Mouse (Mus musculus): Measurements from ENCODE around the gene Cth. TPM values are rescaled to one million over a fixed set of nuclear protein-coding genes. Genes with fewer than 3 reads are reported as not detected.

Gene Cth
- polyA plus RNA-seq, 1 experiment from 2014 or later = 10.5 TPM

DNA sequence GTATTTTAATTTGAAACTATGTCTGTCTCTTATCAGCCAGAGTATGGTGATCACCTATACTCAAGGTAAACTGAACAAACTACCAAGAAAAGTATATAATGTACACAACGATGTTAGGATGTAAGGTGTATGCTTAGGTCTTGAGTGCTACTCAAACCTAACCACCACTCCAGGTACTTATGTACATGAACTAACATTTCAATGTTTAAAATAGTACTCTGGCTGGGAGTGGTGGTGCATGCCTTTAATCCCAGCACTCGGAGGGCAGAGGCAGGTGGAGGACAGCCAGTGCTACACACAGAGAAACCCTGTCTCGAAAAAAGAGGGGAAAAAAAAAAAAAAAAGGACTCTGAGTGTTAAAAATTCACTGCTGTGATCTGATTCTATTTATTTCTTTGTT is 16.7 kb downstream of the Cth start:
- H3K9me3 ChIP-seq = no peaks in the 10 kb centered on the region
- H3K4me3 ChIP-seq = no peak overlapping the region
- peak; percentile 67; the same call in 1 of the 2 replicates for ATAC-seq (ENCODE audit: borderline replicate concordance, extremely low read depth, low FRiP score, low TSS enrichment)
- H3K4me2 ChIP-seq = no peak overlapping the region
- no peaks in the 10 kb centered on the region for H3K4me1 ChIP-seq
- no peaks in the 10 kb centered on the region; the same call in 1 of the 2 replicates for H3K27me3 ChIP-seq
- H3K9ac ChIP-seq = no peak overlapping the region
- WGBS = 63% methylated on average over 3 of the region's 3 CpGs
- H3K36me3 ChIP-seq = no peaks in the 10 kb centered on the region
- H3K27ac ChIP-seq = no peak overlapping the region

DNA sequence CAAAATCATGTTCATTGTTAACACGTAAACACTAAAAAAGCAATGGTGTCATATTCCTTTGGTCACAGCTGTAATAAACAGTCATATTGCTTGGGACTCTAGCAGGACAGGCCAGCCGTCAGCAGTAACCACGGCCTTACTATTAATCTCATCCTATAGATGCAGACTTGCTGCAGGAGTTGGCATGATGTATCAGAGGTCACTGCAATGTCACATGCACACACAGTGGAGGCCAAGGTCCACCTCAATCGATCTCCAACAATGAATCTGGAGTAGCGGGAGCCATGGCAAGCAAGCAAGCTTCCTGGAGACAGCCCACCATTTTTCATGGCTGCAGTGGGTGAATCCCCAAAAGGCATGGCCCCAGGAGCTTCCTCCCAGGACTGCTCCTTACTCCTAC is 23.2 kb downstream of the Cth start:
- Histone ChIP-seq H3K4me2 (no peak overlapping the region), H3K4me3 (no peak overlapping the region), H3K9ac (no peak overlapping the region), H3K27me3 (no peaks in the 10 kb centered on the region), H3K9me3 (no peaks in the 10 kb centered on the region), H3K27ac (no peak overlapping the region), H3K4me1 (no peaks in the 10 kb centered on the region), H3K36me3 (no peaks in the 10 kb centered on the region)
- WGBS = 67% methylated on average over 5 of the region's 5 CpGs
- ATAC-seq (ENCODE audit: borderline replicate concordance, extremely low read depth, low FRiP score, low TSS enrichment) = no peak

DNA sequence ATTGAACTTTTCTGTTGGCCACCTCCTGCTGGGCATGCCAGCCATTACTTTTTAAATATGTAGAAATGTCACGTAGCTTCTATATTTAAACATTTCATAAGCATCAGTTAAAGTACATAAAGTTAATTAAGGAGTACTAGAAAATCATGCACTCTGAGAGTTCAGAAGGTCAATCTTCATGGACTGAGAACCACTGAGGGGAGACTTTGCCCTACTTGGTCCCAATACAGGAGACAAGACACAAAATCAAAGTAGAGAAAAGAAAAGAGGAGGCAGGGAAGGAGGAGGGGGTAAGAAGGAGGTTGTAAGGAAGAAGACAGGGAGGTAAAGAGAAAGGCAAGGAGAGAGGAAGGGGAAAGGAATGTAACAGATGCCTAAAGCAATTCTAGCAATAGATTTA is 24.9 kb downstream of the Cth start:
- H3K9me3 ChIP-seq = no peaks in the 10 kb centered on the region
- H3K4me1 ChIP-seq = no peaks in the 10 kb centered on the region
- no peaks in the 10 kb centered on the region for H3K27me3 ChIP-seq
- ATAC-seq (ENCODE audit: borderline replicate concordance, extremely low read depth, low FRiP score, low TSS enrichment) = no peak
- 83% methylated on average over 1 of the region's 1 CpGs for WGBS
- H3K27ac ChIP-seq = no peak overlapping the region
- H3K36me3 ChIP-seq = no peaks in the 10 kb centered on the region
- H3K9ac ChIP-seq = no peak overlapping the region
- no peak overlapping the region for H3K4me2 ChIP-seq
- no peak overlapping the region for H3K4me3 ChIP-seq

DNA sequence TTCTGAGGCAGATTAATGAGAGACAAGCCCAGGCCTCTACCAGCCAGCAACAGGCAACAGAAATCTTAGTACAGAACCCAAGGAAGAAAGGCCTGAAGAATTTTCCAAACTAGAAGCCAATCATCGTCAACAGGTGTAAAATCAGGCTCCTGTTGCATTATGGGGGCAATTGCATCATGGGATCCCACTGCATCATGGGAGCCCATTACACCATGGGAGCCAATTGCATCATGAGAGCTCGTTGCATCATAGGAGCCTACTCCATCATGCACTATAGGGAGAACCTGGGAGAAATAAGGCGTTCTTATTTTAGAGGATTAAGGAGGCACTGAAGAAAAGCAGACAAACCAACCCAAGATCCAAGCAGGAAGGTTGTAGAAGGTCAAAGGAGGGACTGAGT is 27.2 kb downstream of the Cth start:
- H3K4me1 ChIP-seq = no peaks in the 10 kb centered on the region
- no peaks in the 10 kb centered on the region for H3K36me3 ChIP-seq

DNA sequence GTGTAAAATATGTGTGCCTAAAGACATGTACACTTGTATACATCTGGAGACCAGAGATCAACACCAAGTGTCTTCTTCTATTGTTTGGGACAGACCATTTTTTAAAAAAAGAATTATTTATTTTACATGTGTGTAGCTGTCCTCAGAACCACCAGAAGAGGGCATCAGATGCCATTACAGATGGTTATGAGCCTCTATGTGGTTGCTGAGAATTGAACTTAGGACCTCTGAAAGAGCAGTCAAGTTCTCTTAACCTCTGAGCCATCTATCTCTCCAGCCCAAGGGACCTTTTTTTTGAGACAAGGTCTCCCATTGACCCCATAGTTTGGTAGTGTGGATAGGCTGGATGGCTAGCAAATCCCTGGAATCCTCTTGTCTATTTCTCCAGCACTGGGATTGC is 33.1 kb downstream of the Cth start:
- no peaks in the 10 kb centered on the region for H3K9me3 ChIP-seq
- no peak overlapping the region for H3K9ac ChIP-seq
- no peaks in the 10 kb centered on the region for H3K4me1 ChIP-seq
- no peaks in the 10 kb centered on the region for H3K36me3 ChIP-seq
- H3K4me2 ChIP-seq = no peak overlapping the region
- no peak for ATAC-seq (ENCODE audit: borderline replicate concordance, extremely low read depth, low FRiP score, low TSS enrichment)
- no peak overlapping the region for H3K4me3 ChIP-seq
- H3K27ac ChIP-seq = no peak overlapping the region
- no peaks in the 10 kb centered on the region for H3K27me3 ChIP-seq

More for the DNA sequence above, 27.2 kb downstream of the Cth start:
- no peak for ATAC-seq (ENCODE audit: borderline replicate concordance, extremely low read depth, low FRiP score, low TSS enrichment)
- Histone ChIP-seq H3K9me3 (no peaks in the 10 kb centered on the region), H3K4me3 (no peak overlapping the region), H3K4me2 (no peak overlapping the region), H3K27ac (no peak overlapping the region), H3K27me3 (no peaks in the 10 kb centered on the region), H3K9ac (no peak overlapping the region)
- WGBS = 90% methylated on average over 3 of the region's 3 CpGs

DNA sequence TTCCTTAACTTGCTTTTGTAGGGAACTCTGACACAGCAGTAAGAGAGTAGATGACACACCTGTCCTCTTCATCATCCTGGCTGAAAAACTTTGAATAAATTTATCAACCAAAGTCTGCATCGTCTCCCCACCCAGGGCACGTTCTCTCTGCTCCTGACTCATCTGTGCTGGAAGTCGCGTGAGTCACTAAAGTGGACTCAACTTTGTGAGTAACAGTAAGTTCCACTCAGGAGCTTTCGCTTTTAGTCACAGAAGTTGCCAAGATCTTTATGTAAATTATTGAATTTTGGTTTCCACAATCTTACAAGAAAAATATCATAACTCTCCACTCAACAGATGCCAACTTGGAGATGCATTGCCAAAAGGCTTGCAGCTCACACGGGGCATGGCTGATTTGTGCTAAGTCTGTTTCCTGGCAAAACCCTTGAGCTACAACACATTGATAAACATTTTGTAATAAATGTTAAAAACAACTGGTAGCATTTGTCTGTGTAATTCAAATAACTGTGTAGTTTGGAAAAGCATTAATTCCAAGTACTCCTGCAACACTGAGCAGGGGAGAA is 40.7 kb downstream of the Cth start:
- no peak for ATAC-seq (ENCODE audit: borderline replicate concordance, extremely low read depth, low FRiP score, low TSS enrichment)
- no peaks in the 10 kb centered on the region for H3K4me1 ChIP-seq
- WGBS = 70% methylated on average over 6 of the region's 6 CpGs
- H3K36me3 ChIP-seq = no peaks in the 10 kb centered on the region
- no peak overlapping the region for H3K9ac ChIP-seq
- no peak overlapping the region for H3K27ac ChIP-seq
- no peaks in the 10 kb centered on the region for H3K27me3 ChIP-seq
- no peaks in the 10 kb centered on the region for H3K9me3 ChIP-seq
- H3K4me3 ChIP-seq = no peak overlapping the region
- no peak overlapping the region for H3K4me2 ChIP-seq

DNA sequence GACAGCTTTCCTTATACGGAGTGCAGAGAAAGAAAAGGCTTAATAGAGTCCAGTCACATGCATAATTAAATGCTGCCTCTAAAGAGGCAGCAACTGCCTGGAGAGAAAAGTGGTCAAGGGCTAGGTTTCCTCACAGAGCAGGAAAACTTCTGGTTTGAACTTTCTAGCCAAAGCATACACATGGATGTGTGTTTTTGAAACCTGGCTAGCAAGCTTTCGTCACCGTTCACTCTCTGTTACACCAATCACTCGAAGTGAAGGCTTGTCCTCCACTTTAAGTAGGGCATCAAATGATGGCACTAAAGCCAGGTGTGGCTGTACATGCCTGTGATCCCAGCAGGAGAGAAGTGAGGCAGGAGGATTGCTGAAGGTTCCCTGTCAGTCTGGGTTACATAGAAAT is 41.8 kb downstream of the Cth start:
- Histone ChIP-seq H3K4me1 (no peaks in the 10 kb centered on the region), H3K9ac (no peak overlapping the region), H3K9me3 (no peaks in the 10 kb centered on the region), H3K36me3 (no peaks in the 10 kb centered on the region), H3K4me2 (no peak overlapping the region), H3K27me3 (no peaks in the 10 kb centered on the region), H3K4me3 (no peak overlapping the region), H3K27ac (no peak overlapping the region)
- ATAC-seq (ENCODE audit: borderline replicate concordance, extremely low read depth, low FRiP score, low TSS enrichment) = no peak
- 72% methylated on average over 4 of the region's 4 CpGs for WGBS

DNA sequence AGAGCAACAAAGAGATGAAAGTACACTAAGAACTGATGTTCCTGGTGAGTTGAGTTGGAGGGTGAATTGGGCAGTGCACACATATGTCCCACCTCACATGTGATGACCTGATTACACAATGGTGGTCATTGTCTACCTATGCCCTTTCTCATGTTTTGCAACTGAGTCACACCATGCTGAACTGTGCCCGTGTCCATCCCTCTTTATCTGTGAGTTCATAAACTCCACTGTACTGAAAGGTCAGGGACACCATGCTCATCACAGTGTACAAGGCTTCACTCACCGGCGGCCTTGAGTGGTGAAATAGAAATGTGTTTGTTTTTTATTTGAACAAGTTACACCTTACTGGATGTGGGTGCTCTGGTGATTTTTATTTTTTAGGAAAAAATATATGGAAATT is 42.9 kb downstream of the Cth start:
- ATAC-seq (ENCODE audit: borderline replicate concordance, extremely low read depth, low FRiP score, low TSS enrichment) = no peak
- no peak overlapping the region for H3K4me3 ChIP-seq
- WGBS = 71% methylated on average over 3 of the region's 3 CpGs
- H3K4me1 ChIP-seq = no peaks in the 10 kb centered on the region
- no peaks in the 10 kb centered on the region for H3K27me3 ChIP-seq
- H3K4me2 ChIP-seq = no peak overlapping the region
- no peak overlapping the region for H3K9ac ChIP-seq
- H3K27ac ChIP-seq = no peak overlapping the region
- H3K36me3 ChIP-seq = no peaks in the 10 kb centered on the region
- H3K9me3 ChIP-seq = no peaks in the 10 kb centered on the region

DNA sequence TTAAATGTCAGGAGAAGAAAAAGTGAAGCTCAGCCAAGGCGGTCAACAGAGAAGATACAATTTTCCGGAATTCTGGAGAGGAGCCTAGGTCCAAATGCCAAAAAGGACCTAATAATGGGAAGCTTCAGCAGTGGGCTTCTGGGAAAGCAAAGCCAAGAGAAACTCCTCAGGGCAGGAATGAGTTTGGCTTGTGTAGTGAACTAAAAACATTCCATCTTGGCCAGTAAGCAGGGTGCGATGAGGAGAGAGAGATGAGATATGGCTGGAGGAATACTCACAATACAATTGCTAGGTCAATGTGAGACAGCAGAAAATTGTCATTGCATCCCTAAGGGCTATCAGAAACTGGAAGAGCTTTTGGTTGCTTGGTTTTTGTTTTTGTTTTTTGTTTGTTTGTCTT is 43.9 kb downstream of the Cth start:
- H3K4me2 ChIP-seq = no peak overlapping the region
- no peaks in the 10 kb centered on the region for H3K4me1 ChIP-seq
- 85% methylated on average over 3 of the region's 3 CpGs for WGBS
- H3K27ac ChIP-seq = no peak overlapping the region
- H3K9me3 ChIP-seq = no peaks in the 10 kb centered on the region
- no peaks in the 10 kb centered on the region for H3K36me3 ChIP-seq
- H3K27me3 ChIP-seq = no peaks in the 10 kb centered on the region
- no peak overlapping the region for H3K9ac ChIP-seq
- no peak overlapping the region for H3K4me3 ChIP-seq
- no peak for ATAC-seq (ENCODE audit: borderline replicate concordance, extremely low read depth, low FRiP score, low TSS enrichment)

DNA sequence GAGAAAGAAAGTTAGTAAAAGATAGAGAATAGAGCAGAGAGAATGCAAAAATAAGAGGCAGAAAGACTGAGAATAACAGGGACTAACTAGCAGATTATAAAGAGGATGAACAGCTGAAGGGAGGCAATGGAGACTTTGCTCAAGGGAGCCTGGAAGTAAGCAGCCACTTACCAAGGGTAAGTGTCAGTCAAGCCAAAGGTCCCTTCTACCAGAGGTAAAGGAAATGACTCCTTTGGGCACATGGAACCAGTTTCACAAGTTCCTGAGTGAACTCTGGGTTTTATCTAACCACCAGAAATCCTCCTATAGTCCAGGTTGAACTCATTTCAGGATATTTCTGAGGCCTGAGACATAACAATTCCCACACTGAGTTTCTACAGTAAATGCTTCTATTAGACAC is 47.0 kb downstream of the Cth start:
- no peak overlapping the region for H3K4me2 ChIP-seq
- H3K4me1 ChIP-seq = no peaks in the 10 kb centered on the region
- no peak overlapping the region for H3K4me3 ChIP-seq
- H3K9ac ChIP-seq = no peak overlapping the region
- H3K36me3 ChIP-seq = no peaks in the 10 kb centered on the region
- H3K9me3 ChIP-seq = no peaks in the 10 kb centered on the region
- no peak for ATAC-seq (ENCODE audit: borderline replicate concordance, extremely low read depth, low FRiP score, low TSS enrichment)
- no peaks in the 10 kb centered on the region for H3K27me3 ChIP-seq
- no peak overlapping the region for H3K27ac ChIP-seq

DNA sequence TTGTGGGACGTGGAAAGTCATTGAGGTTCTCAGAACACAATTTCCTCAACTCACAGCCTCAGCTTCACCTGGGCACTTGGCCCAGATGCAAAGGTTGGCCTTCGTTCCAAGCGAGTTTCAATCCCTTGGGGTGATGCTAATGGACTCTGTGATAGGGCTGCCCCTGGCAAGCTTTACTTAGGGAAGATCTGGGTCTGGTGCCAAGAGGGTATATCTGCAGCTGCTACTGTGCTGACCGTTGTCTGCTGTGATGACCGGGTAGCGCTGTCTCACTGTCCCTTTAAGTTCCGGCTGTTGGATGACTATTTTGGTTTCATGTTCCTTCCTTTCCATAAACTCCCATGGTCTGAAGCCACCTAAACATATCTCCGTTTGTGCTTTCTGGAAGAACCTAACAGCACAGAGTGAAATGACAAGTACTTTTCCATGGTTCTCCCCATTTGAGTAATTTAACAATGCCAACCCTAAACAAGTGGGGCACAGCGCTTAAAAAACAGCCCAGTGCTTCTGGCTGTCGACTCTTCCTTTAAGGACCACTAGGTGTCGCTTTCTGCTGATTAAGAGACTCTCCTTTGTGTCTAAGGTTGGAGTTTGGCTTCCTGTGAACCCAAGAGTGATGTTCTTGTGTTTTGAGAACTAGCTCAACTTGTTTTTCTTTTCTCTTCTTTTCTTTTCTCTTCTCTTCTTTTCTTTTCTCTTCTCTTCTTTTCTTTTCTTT is 48.3 kb downstream of the Cth start:
- H3K27ac ChIP-seq = no peak overlapping the region
- ATAC-seq (ENCODE audit: borderline replicate concordance, extremely low read depth, low FRiP score, low TSS enrichment) = no peak
- no peaks in the 10 kb centered on the region for H3K4me1 ChIP-seq
- no peaks in the 10 kb centered on the region for H3K36me3 ChIP-seq
- no peaks in the 10 kb centered on the region for H3K27me3 ChIP-seq
- H3K4me2 ChIP-seq = no peak overlapping the region
- no peaks in the 10 kb centered on the region for H3K9me3 ChIP-seq
- H3K9ac ChIP-seq = no peak overlapping the region
- H3K4me3 ChIP-seq = no peak overlapping the region
- 43% methylated on average over 11 of the region's 11 CpGs for WGBS

DNA sequence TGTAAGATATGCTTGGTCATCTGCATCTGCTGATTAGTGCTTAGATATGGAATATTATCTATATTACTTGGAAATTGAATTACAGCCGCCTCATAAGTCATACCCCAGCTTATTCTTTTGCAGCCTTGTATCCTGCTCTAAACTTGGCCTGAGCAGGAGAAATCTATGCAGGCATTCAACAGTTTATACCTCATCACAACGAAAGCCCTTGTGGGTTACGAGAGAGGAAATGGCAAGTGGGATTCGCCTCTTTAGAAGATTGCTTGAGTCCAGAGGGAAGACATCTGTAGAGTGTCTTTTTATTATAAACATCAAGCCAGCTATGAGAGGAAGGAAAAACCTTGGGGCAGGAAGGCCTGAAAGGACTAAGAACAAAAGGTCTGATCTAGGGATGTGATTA is 52.0 kb downstream of the Cth start:
- ATAC-seq (ENCODE audit: borderline replicate concordance, extremely low read depth, low FRiP score, low TSS enrichment) = no peak
- H3K9ac ChIP-seq = no peak overlapping the region

DNA sequence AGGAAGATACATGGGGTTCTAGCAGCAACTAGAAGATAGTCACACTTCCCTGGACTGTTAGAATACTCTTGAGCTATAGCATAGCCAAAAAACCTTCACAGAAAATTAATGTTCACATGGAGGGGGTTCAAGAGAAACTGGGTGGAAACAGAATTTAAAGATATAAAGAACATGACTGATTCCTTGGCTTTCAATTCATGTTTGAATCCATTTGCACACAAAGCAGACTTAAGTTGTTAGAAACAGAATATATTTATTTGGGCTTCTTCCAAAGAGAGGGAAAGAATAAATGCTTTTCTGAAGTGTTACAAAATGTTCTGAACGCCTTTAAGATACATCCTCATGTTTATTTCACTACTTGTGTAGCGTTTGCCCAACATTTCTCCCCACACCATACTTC is 57.0 kb downstream of the Cth start:
- Histone ChIP-seq H3K27me3 (no peaks in the 10 kb centered on the region), H3K27ac (no peak overlapping the region), H3K36me3 (no peaks in the 10 kb centered on the region), H3K4me2 (no peak overlapping the region), H3K9me3 (no peaks in the 10 kb centered on the region), H3K9ac (no peak overlapping the region), H3K4me3 (no peak overlapping the region), H3K4me1 (no peaks in the 10 kb centered on the region)
- no peak for ATAC-seq (ENCODE audit: borderline replicate concordance, extremely low read depth, low FRiP score, low TSS enrichment)
- WGBS = 51% methylated on average over 2 of the region's 2 CpGs

More for the DNA sequence above, 52.0 kb downstream of the Cth start:
- H3K27me3 ChIP-seq = no peaks in the 10 kb centered on the region
- 38% methylated on average over 4 of the region's 4 CpGs for WGBS
- H3K27ac ChIP-seq = no peak overlapping the region
- H3K4me1 ChIP-seq = no peaks in the 10 kb centered on the region
- no peaks in the 10 kb centered on the region for H3K9me3 ChIP-seq
- no peak overlapping the region for H3K4me2 ChIP-seq
- H3K36me3 ChIP-seq = no peaks in the 10 kb centered on the region
- no peak overlapping the region for H3K4me3 ChIP-seq
